Mouse (Mus musculus): ENCODE measurements around the gene 4930590J08Rik. TPM values are rescaled to one million over a fixed set of nuclear protein-coding genes. Genes with fewer than 3 reads are reported as not detected.

4930590J08Rik gene
- total and polyA plus RNA-seq, 2 experiments from 2014 or later = 0.64 to 3.2 TPM

DNA sequence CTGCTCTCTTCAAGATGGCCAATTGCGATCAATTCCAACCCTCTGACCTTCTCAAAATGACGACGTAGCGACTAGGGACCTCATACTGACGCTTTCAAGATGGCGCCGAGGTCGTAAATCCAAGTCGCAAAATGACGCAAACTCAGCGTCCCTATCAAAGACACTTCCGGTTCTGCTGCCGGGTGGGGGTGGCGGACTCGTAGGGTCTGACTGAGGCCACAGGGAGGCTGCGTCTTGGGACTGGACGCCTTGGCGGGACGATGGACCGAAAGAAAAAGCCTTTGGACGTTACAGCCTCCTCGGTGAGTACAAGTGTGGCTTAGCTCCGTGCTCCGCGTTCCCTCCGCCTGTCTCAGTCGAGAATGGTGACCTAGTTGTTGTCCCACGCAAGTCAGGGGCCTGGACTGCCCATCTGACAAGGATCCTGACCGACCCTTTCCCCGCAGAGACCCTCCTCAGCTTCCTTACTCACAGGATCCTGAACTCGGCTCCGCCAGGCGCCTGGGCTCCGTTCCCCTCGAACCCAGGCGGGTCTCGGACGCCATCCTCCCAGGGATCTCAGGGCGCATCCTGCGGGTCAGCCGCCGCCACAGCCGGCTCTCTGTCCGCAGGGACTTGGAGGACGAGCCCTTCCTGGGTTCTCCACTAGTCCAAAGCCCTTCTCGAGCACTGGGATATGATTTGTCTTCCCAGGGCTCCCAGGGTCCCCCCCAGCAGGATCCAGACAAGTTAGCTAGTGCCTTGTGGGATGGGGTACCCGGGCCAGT is 24.5 kb upstream of the 4930590J08Rik start, which contains the start of gene Ccdc174:
TSS of gene Ccdc174 (plus strand) at position 169 of the 767 bp plus-strand sequence.
- Histone ChIP-seq H3K4me1 (ENCODE audit: insufficient read depth, low read length) (peaks cover 9% of the 10 kb centered on the region; the same call in 1 of the 2 replicates), H3K4me3 (ENCODE audit: low read length) (peak within 1 kb of the TSS; percentile 72), H3K27me3 (ENCODE audit: insufficient read depth, low read length) (no peaks in the 10 kb centered on the region), H3K27ac (peak within 1 kb of the TSS; percentile 78), H3K36me3 (ENCODE audit: insufficient read depth, low read length) (peaks cover 16% of the 10 kb centered on the region), H3K9ac (replicated peaks; ENCODE audit: low read length) (peak within 1 kb of the TSS; percentile 83), H3K4me2 (ENCODE audit: low read depth, low read length) (peak within 1 kb of the TSS; percentile 89), H3K9me3 (ENCODE audit: low read length) (no peaks in the 10 kb centered on the region)
- 0 out of 2 replicates have a peak, but pooled peaks have one; percentile 6 for TF ChIP-seq CTCF (IDR thresholded peaks at IDR 0.05; ENCODE audit: low read depth)
- ATAC-seq = peak; percentile 96
- peak; percentile 99 for DNase-seq (ENCODE audit: low spot score)
- under 1% methylated on average over 47 of the region's 47 CpGs for WGBS

DNA sequence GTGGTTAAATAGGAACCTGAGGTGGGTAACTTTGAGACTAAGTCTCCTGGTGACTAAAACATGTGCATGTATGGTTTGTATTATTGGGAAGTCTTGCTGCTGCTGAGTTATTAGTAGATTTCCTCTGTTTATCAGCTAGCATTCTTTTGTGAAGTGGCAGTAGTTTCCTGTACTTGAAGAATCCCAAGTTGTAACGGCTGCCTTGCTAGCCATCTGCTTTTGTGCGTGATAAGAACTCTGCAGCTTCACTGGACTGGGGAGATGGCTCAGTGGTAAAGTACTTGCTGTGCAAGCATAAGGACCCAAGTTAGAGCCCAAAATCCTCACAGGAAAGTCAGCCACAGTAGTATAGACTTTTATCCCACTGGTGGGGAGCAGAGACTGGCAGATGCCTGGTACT is 18.8 kb upstream of the 4930590J08Rik start:
- Histone ChIP-seq H3K27ac (no peak overlapping the region), H3K36me3 (ENCODE audit: insufficient read depth, low read length) (peaks cover 52% of the 10 kb centered on the region), H3K27me3 (ENCODE audit: insufficient read depth, low read length) (no peaks in the 10 kb centered on the region), H3K4me2 (ENCODE audit: low read depth, low read length) (no peak overlapping the region), H3K4me3 (ENCODE audit: low read length) (no peak overlapping the region), H3K9ac (replicated peaks; ENCODE audit: low read length) (no peak overlapping the region), H3K4me1 (ENCODE audit: insufficient read depth, low read length) (peaks cover 5% of the 10 kb centered on the region; the same call in 1 of the 2 replicates), H3K9me3 (ENCODE audit: low read length) (no peaks in the 10 kb centered on the region)
- DNase-seq (ENCODE audit: low spot score) (no peak), ATAC-seq (no peak)
- TF ChIP-seq CTCF (IDR thresholded peaks at IDR 0.05; ENCODE audit: low read depth) = no peak
- WGBS = 86% methylated on average over 2 of the region's 2 CpGs

DNA sequence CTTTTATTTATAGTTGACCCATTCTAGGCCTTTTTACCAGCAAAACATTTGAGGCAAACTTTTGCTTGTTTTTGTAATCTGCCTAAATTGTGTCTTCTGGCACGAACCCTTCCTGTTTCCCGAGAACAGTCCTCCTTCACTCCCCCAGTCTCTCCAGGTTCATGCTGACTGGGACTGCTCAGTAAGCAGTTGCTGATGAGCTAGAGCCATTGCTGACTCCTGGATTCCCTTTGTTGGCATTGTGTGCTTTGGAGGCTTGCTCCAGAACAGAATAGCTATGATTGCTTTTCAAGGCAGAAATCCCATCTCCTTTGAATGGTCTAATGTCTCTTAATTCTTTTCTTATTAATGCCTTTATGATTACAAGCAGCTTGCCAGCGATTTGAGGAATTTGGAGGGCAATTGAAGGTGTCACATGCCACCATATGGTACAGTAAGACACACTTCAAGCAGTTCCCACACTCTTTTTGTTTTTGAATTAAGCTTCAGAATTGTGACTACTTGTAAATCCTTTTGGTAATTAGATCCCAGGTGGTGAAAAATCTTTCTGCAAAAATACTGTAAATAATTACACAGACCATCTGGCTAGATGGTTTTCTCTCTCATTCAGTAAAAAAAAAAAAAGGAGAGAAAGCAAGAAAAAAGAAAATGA is 13.2 kb upstream of the 4930590J08Rik start:
- H3K27me3 ChIP-seq (ENCODE audit: insufficient read depth, low read length) = no peaks in the 10 kb centered on the region
- H3K4me1 ChIP-seq (ENCODE audit: insufficient read depth, low read length) = no peaks in the 10 kb centered on the region
- DNase-seq (ENCODE audit: low spot score) = no peak
- TF ChIP-seq CTCF (IDR thresholded peaks at IDR 0.05; ENCODE audit: low read depth) = no peak
- peaks cover 55% of the 10 kb centered on the region for H3K36me3 ChIP-seq (ENCODE audit: insufficient read depth, low read length)
- H3K27ac ChIP-seq = no peak overlapping the region
- H3K4me3 ChIP-seq (ENCODE audit: low read length) = no peak overlapping the region
- no peaks in the 10 kb centered on the region for H3K9me3 ChIP-seq (ENCODE audit: low read length)
- WGBS = 73% methylated on average over 3 of the region's 3 CpGs
- no peak overlapping the region for H3K9ac ChIP-seq (replicated peaks; ENCODE audit: low read length)
- no peak for ATAC-seq
- no peak overlapping the region for H3K4me2 ChIP-seq (ENCODE audit: low read depth, low read length)

DNA sequence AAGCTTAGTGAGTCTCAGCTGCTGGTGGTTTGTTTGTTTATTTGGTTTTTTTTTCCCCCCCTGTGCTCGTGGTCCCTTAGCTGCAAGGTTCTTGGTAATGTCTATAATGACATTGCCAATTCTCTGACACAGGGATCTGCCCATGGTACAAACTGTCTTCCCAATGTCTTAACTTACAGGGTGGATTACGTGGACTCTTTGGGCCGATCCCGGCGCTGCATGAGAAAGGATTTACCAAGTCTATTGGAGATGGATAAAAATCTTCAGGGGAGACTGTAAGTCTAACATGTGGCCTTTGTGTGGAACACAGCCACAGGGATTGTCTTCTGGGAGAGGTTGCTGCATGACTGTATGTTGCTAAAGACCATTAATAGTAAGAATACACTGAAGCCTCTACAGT is 12.0 kb upstream of the 4930590J08Rik start:
- 94% methylated on average over 5 of the region's 5 CpGs for WGBS
- no peak for DNase-seq (ENCODE audit: low spot score)

DNA sequence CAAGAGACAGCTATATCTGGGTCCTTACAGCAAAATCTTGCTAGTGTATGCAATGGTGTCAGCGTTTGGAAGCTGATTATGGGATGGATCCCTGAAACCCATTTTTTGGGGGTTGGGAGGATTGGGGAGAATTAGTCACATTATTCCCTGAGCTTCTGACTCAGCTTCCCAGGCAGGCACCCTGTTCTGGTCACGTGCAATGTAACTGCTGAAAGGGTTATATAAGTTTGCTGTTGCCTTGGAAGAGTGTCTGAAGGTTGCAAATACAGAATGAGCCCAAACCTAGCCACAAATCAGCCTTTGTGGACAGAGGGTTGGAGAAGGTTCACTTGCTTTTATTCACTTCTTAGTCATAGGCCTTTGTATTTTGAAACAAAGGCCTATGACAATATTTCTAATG is 10.8 kb upstream of the 4930590J08Rik start:
- DNase-seq (ENCODE audit: low spot score) (no peak), ATAC-seq (no peak)
- Histone ChIP-seq H3K27me3 (ENCODE audit: insufficient read depth, low read length) (no peaks in the 10 kb centered on the region), H3K36me3 (ENCODE audit: insufficient read depth, low read length) (peaks cover 54% of the 10 kb centered on the region), H3K4me2 (ENCODE audit: low read depth, low read length) (no peak overlapping the region), H3K4me3 (ENCODE audit: low read length) (no peak overlapping the region), H3K4me1 (ENCODE audit: insufficient read depth, low read length) (no peaks in the 10 kb centered on the region), H3K27ac (no peak overlapping the region), H3K9ac (replicated peaks; ENCODE audit: low read length) (no peak overlapping the region), H3K9me3 (ENCODE audit: low read length) (no peaks in the 10 kb centered on the region)
- 90% methylated on average over 2 of the region's 2 CpGs for WGBS
- no peak for TF ChIP-seq CTCF (IDR thresholded peaks at IDR 0.05; ENCODE audit: low read depth)

More for the DNA sequence above, 12.0 kb upstream of the 4930590J08Rik start:
- Histone ChIP-seq H3K27me3 (ENCODE audit: insufficient read depth, low read length) (no peaks in the 10 kb centered on the region), H3K27ac (no peak overlapping the region), H3K4me3 (ENCODE audit: low read length) (no peak overlapping the region), H3K9ac (replicated peaks; ENCODE audit: low read length) (no peak overlapping the region), H3K4me2 (ENCODE audit: low read depth, low read length) (no peak overlapping the region), H3K9me3 (ENCODE audit: low read length) (no peaks in the 10 kb centered on the region), H3K4me1 (ENCODE audit: insufficient read depth, low read length) (no peaks in the 10 kb centered on the region), H3K36me3 (ENCODE audit: insufficient read depth, low read length) (peaks cover 61% of the 10 kb centered on the region)
- ATAC-seq = no peak
- TF ChIP-seq CTCF (IDR thresholded peaks at IDR 0.05; ENCODE audit: low read depth) = no peak

DNA sequence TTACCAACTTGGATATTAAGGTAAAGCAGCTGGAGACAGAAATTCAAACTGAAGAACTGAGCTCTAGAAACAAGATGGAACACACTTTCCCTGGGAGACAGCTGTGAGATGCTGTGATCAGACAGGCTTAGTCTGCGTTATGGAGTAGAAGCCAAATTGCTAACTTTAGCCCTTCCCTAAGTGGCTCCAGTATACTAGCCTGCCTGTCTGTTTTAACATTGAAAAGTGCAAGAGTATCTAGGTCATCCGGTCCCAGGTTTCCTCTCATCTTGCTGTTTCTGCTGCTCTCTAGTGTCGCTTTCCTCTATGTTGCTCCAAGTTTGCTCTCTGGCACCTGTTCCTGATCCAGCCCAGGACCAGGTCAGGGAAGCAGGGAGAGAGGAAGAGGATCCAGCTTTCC is 5.8 kb upstream of the 4930590J08Rik start:
- ATAC-seq (no peak), DNase-seq (ENCODE audit: low spot score) (no peak)
- no peak overlapping the region for H3K4me3 ChIP-seq (ENCODE audit: low read length)
- H3K36me3 ChIP-seq (ENCODE audit: insufficient read depth, low read length) = peaks cover 65% of the 10 kb centered on the region
- H3K27me3 ChIP-seq (ENCODE audit: insufficient read depth, low read length) = no peaks in the 10 kb centered on the region
- H3K9me3 ChIP-seq (ENCODE audit: low read length) = no peaks in the 10 kb centered on the region
- no peak for TF ChIP-seq CTCF (IDR thresholded peaks at IDR 0.05; ENCODE audit: low read depth)
- H3K9ac ChIP-seq (replicated peaks; ENCODE audit: low read length) = no peak overlapping the region
- no peaks in the 10 kb centered on the region for H3K4me1 ChIP-seq (ENCODE audit: insufficient read depth, low read length)
- H3K4me2 ChIP-seq (ENCODE audit: low read depth, low read length) = no peak overlapping the region
- WGBS = 97% methylated on average over 3 of the region's 3 CpGs
- no peak overlapping the region for H3K27ac ChIP-seq

Data from hindbrain, postnatal 0 days (tissue).